Mouse (Mus musculus): ENCODE data around the gene Ly6g5c. TPM values are rescaled to one million over a fixed set of nuclear protein-coding genes. Genes with fewer than 3 reads are reported as not detected.
A peak's percentile ranks its signal among the peaks of the same experiment; 100 is the strongest.

The Ly6g5c gene
- total and polyA plus RNA-seq, 2 experiments from 2014 or later, result not detected

DNA sequence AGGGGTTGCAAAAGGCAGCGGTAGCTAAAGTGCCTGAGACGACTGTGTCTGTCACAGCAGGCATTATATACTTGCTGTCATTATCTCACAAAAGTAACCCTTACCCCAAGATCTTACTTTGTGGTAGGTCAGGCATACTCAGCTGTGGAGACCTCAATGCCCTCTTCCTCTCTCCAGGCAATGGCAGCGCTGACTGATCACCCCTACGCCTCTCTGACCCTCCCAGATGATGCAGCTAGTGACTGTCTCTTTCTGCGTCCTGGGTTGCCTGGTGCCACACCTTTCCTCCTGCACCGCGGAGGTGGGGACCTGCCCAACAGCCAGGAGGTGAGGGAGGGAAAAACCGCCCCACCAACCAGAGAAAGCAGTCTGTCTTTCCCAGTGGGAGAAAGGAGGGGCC is 46.8 kb upstream of the Ly6g5c start:
- 88% methylated on average over 8 of the region's 8 CpGs for WGBS
- DNase-seq (ENCODE audit: low spot score) (no peak), ATAC-seq (ENCODE audit: low FRiP score) (no peak)
- Histone ChIP-seq H3K4me2 (ENCODE audit: low read depth, low read length, poor library complexity, severe bottlenecking) (no peak overlapping the region), H3K4me1 (ENCODE audit: insufficient read depth, low read length) (peaks cover 4% of the 10 kb centered on the region), H3K4me3 (ENCODE audit: low read depth, low read length) (no peak overlapping the region), H3K27me3 (ENCODE audit: insufficient read depth, low read length) (peaks cover 20% of the 10 kb centered on the region; the same call in 1 of the 2 replicates), H3K36me3 (ENCODE audit: insufficient read depth, low read length) (peaks cover 6% of the 10 kb centered on the region; the same call in 1 of the 2 replicates), H3K27ac (ENCODE audit: low read depth, low read length) (no peak overlapping the region), H3K9me3 (ENCODE audit: low read length) (no peaks in the 10 kb centered on the region), H3K9ac (replicated peaks; ENCODE audit: low read length, poor library complexity, severe bottlenecking) (no peak overlapping the region)
- TF ChIP-seq CTCF (IDR thresholded peaks at IDR 0.05), result no peak

DNA sequence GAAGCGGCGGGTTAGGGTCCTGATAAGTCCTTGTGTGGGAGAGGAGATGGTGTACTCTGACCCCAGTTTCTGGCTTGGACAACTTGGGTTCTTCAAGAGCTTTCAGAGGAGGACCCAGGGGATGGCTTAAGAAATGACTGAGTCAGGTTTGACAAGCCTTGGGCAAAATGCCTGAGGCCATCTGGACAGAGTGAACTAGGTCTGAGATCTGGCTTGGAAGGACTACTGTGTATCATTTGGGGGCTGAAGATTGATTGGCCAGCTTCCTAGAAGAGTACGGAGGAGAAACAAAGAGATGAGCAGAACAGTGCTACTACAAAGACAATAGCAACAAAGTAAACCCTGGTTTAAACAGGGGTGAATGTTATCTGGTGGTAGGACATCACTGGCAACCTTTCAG is 44.6 kb upstream of the Ly6g5c start:
- Histone ChIP-seq H3K4me3 (ENCODE audit: low read depth, low read length) (no peak overlapping the region), H3K27me3 (ENCODE audit: insufficient read depth, low read length) (peaks cover 20% of the 10 kb centered on the region; the same call in 1 of the 2 replicates), H3K36me3 (ENCODE audit: insufficient read depth, low read length) (peaks cover 6% of the 10 kb centered on the region; the same call in 1 of the 2 replicates), H3K4me1 (ENCODE audit: insufficient read depth, low read length) (peaks cover 4% of the 10 kb centered on the region), H3K9me3 (ENCODE audit: low read length) (no peaks in the 10 kb centered on the region), H3K27ac (ENCODE audit: low read depth, low read length) (no peak overlapping the region), H3K4me2 (ENCODE audit: low read depth, low read length, poor library complexity, severe bottlenecking) (no peak overlapping the region), H3K9ac (replicated peaks; ENCODE audit: low read length, poor library complexity, severe bottlenecking) (no peak overlapping the region)
- DNase-seq (ENCODE audit: low spot score) (peak; percentile 63), ATAC-seq (ENCODE audit: low FRiP score) (no peak)
- WGBS, result 91% methylated on average over 3 of the region's 3 CpGs
- TF ChIP-seq CTCF (IDR thresholded peaks at IDR 0.05), result no peak

DNA sequence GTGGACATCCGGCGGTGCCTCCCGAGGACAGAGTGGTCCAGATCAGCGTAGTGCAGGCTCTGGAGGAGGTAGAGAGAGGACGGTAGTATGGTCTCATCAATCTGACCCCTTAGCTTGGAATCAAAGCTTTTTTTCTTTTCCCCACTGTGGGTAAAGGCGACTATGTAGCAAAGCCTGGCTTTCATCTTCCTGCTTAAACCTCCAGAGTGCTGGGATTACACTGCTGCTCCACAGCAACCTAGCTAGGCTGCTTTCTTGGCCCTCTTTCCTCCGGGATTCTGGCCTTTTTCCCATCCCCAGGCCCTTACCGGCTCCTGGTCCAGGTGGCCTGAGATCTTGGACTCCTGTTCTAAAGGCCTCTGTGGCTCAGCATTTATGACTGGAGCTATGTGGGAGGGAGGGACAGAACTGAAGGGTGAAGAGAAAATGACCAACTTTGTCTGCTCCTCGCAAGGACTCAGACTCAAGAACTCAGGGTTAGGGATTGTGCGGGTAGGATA is 43.7 kb upstream of the Ly6g5c start:
- Histone ChIP-seq H3K27ac (ENCODE audit: low read depth, low read length) (no peak overlapping the region), H3K36me3 (ENCODE audit: insufficient read depth, low read length) (peaks cover 6% of the 10 kb centered on the region; the same call in 1 of the 2 replicates), H3K9me3 (ENCODE audit: low read length) (no peaks in the 10 kb centered on the region), H3K4me1 (ENCODE audit: insufficient read depth, low read length) (peaks cover 4% of the 10 kb centered on the region), H3K4me3 (ENCODE audit: low read depth, low read length) (no peak overlapping the region), H3K4me2 (ENCODE audit: low read depth, low read length, poor library complexity, severe bottlenecking) (no peak overlapping the region), H3K9ac (replicated peaks; ENCODE audit: low read length, poor library complexity, severe bottlenecking) (no peak overlapping the region), H3K27me3 (ENCODE audit: insufficient read depth, low read length) (peaks cover 20% of the 10 kb centered on the region; the same call in 1 of the 2 replicates)
- DNase-seq (ENCODE audit: low spot score) (no peak), ATAC-seq (ENCODE audit: low FRiP score) (no peak)
- WGBS, result 44% methylated on average over 10 of the region's 10 CpGs
- TF ChIP-seq CTCF (IDR thresholded peaks at IDR 0.05), result no peak

DNA sequence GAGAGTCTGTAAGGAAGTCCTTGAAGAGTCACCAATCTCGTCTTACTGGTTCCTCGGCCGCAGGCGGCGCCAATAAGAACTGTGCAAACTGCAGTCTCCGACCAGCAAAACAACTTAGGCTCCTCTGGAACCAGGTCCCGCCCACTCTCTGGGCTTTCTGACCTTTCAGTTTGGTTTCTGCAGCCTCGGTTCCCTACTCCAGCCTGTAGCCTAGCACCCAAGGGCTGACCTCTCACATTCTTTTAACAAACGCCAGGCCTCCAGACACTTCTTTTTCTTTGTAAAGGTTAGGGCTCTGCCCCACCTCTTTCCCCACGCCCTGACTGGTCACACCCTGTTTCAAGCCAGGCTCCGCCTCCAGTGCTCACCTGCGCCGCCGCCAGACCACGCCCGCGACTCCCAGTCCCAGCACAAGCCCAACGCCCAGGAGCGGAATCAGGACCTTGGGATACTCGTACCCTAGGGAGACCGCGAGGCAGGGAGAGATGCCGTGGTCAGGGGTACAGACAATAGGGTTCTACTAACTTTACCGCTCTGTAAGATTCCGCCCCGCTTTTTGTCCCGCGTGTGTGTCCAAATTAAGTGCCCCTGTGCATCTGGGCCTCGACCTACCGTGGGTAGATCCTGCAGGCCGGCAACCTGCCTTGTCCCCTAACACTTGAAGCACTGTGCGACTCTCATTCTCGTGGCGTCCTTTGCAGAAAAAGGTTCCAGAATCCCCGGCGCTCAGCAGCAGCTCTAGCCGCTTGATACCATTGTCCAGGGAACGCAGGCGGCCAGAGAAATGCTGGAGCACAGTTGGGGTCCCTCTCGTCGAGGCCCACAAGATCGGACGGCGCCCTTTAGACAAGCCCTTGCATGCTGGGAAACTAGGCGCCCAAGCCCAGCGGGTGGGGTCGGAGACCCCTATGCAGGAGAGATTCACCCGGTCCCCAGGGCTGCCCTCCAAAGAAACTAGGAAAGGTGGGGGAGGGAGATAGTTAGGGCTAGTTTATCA is 42.8 kb upstream of the Ly6g5c start, which contains the start of gene Ly6g6c:
TSS of gene Ly6g6c (plus strand) at position 438 of the 997 bp plus-strand sequence.
- Histone ChIP-seq H3K4me3 (ENCODE audit: low read depth, low read length) (peak within 1 kb of the TSS; percentile 16; the same call in 1 of the 2 replicates), H3K27me3 (ENCODE audit: insufficient read depth, low read length) (peaks cover 20% of the 10 kb centered on the region; the same call in 1 of the 2 replicates), H3K4me1 (ENCODE audit: insufficient read depth, low read length) (peaks cover under 1% of the 10 kb centered on the region), H3K36me3 (ENCODE audit: insufficient read depth, low read length) (peaks cover 6% of the 10 kb centered on the region; the same call in 1 of the 2 replicates), H3K4me2 (ENCODE audit: low read depth, low read length, poor library complexity, severe bottlenecking) (peak within 1 kb of the TSS; percentile 38), H3K9ac (replicated peaks; ENCODE audit: low read length, poor library complexity, severe bottlenecking) (no peak within 1 kb of the TSS), H3K9me3 (ENCODE audit: low read length) (no peaks in the 10 kb centered on the region), H3K27ac (ENCODE audit: low read depth, low read length) (no peak within 1 kb of the TSS)
- WGBS, result 4% methylated on average over 47 of the region's 48 CpGs
- peak; percentile 28 for DNase-seq (ENCODE audit: low spot score)
- no peak for ATAC-seq (ENCODE audit: low FRiP score)
- no peak for TF ChIP-seq CTCF (IDR thresholded peaks at IDR 0.05)

DNA sequence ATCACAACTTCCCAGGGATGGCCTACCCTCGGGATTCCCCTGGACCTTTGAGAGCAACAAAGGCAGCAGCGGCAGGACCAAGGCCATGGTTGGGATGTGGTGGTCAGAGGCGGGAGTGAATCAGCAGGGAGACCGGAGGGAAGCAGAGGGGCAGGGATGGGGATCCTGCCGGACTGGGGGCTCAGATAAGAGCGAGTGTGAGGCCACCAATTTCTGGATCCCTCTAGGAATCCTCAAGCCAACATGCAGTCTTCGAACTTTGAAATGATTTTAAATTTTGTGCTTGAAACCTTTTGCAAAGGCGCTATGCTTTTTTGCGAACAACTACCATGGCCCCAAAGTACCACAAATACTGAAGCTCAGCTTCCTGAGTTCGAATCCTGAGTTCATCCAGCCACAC is 42.0 kb upstream of the Ly6g5c start, which contains the start of gene Mpig6b:
TSS of gene Mpig6b (minus strand) at position 101 of the 400 bp plus-strand sequence.
- Histone ChIP-seq H3K4me2 (ENCODE audit: low read depth, low read length, poor library complexity, severe bottlenecking) (peak within 1 kb of the TSS; percentile 38), H3K27ac (ENCODE audit: low read depth, low read length) (no peak within 1 kb of the TSS), H3K36me3 (ENCODE audit: insufficient read depth, low read length) (peaks cover 6% of the 10 kb centered on the region; the same call in 1 of the 2 replicates), H3K9me3 (ENCODE audit: low read length) (no peaks in the 10 kb centered on the region), H3K4me1 (ENCODE audit: insufficient read depth, low read length) (no peaks in the 10 kb centered on the region; the same call in 1 of the 2 replicates), H3K9ac (replicated peaks; ENCODE audit: low read length, poor library complexity, severe bottlenecking) (no peak within 1 kb of the TSS), H3K4me3 (ENCODE audit: low read depth, low read length) (peak within 1 kb of the TSS; percentile 16; the same call in 1 of the 2 replicates), H3K27me3 (ENCODE audit: insufficient read depth, low read length) (peaks cover 20% of the 10 kb centered on the region; the same call in 1 of the 2 replicates)
- ATAC-seq (ENCODE audit: low FRiP score) (no peak), DNase-seq (ENCODE audit: low spot score) (no peak)
- WGBS, result 50% methylated on average over 10 of the region's 10 CpGs
- TF ChIP-seq CTCF (IDR thresholded peaks at IDR 0.05), result no peak

All from midbrain, postnatal 0 days (tissue).